Mouse (Mus musculus): ENCODE data around the gene Zfp710. TPM values are rescaled to one million over a fixed set of nuclear protein-coding genes. Genes with fewer than 3 reads are reported as not detected.

Zfp710 gene
- polyA plus RNA-seq, 1 experiment = 19.5 TPM

- DNase-seq (ENCODE audit: extremely low spot score in 1 of 2, low spot score in 1 of 2) = no peak
Measured at GRCm38 (mm10) chr7:80075946-80076583, 51.5 kb downstream of the Zfp710 start.

- no peak for DNase-seq (ENCODE audit: extremely low spot score in 1 of 2, low spot score in 1 of 2)
Measured at GRCm38 (mm10) chr7:80076961-80077716, 52.5 kb downstream of the Zfp710 start.

DNA sequence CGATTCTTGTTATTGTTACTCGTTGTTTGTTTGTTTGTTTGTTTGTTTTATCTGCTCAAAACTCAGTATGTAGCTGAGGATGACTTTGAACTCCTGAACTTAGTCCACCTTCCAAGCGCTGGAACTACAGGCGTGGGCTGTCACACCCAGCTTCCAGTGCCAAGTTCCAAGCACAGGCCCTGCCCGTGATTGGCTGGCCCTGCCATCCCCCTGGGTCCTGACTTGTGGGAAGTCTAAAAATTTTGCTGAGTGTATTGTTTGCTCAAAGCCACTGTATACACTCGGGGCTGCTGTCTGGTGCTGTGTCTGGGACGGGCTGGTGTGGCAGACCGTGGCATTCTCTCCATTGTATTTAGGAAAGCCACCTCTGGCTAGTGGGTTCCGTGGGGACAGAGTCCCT lies 53.2 kb downstream of the Zfp710 start:
- no peak for DNase-seq (ENCODE audit: extremely low spot score in 1 of 2, low spot score in 1 of 2)

- peak; percentile 60 to 61 for DNase-seq (ENCODE audit: extremely low spot score in 1 of 2, low spot score in 1 of 2)
Measured at GRCm38 (mm10) chr7:80078792-80079301, 54.2 kb downstream of the Zfp710 start.

DNA sequence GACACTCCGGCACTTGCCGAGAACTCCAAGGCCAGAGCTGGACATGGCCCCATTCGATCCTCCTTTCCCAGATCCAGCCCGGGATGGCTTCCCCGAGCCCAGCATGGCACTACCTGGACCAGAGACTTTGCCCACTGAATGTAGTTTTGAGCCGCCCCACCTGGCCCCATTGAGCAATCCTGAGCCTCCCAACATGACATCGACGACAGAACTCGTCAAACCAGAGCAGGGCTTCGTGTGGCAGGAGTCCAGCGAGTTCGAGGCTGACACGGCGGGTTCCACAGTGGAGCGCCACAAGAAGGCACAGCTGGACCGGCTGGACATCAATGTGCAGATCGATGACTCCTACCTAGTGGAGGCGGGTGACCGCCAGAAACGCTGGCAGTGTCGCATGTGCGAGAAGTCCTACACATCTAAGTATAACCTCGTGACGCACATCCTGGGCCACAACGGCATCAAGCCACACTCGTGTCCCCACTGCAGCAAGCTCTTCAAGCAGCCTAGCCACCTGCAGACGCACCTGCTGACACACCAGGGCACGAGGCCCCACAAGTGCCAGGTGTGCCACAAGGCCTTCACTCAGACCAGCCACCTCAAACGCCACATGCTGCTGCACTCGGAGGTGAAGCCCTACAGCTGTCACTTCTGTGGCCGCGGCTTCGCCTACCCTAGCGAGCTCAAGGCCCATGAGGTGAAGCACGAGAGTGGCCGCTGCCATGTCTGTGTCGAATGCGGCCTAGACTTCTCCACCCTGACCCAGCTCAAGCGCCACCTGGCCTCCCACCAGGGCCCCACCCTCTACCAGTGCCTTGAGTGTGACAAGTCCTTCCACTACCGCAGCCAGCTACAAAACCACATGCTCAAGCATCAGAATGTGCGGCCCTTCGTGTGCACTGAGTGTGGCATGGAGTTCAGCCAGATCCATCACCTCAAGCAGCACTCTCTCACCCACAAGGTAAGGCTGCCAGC lies 57.3 kb downstream of the Zfp710 start:
- DNase-seq (ENCODE audit: extremely low spot score in 1 of 2, low spot score in 1 of 2) = no peak

- peak in 1 of 2 experiments; percentile 61 for DNase-seq (ENCODE audit: extremely low spot score in 1 of 2, low spot score in 1 of 2)
Measured at GRCm38 (mm10) chr7:80084484-80084931, 59.9 kb downstream of the Zfp710 start.

GRCm38 (mm10) chr7:80085970-80086715 lies 61.5 kb downstream of the Zfp710 start:
- no peak for DNase-seq (ENCODE audit: extremely low spot score in 1 of 2, low spot score in 1 of 2)

DNA sequence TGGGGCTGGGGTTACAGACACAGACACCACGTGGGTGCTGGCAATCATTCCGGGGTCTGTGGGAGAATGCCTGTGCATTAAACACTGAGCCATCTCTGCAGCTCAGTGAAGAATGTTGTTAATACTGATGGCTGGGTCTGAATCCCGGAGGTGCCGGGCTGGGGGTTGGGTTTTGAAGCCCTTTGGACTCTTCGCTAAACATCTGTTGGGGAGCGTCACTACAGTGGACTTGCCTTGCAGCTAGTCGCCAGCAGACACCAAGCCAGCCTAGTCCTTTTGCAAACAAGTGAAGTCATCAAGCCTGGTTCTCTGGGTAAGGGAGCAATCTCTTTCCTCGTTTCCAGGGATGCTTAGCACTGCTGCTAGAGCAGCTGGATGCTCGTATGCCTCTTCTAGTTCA lies 63.6 kb downstream of the Zfp710 start:
- no peak for DNase-seq (ENCODE audit: extremely low spot score in 1 of 2, low spot score in 1 of 2)

DNA sequence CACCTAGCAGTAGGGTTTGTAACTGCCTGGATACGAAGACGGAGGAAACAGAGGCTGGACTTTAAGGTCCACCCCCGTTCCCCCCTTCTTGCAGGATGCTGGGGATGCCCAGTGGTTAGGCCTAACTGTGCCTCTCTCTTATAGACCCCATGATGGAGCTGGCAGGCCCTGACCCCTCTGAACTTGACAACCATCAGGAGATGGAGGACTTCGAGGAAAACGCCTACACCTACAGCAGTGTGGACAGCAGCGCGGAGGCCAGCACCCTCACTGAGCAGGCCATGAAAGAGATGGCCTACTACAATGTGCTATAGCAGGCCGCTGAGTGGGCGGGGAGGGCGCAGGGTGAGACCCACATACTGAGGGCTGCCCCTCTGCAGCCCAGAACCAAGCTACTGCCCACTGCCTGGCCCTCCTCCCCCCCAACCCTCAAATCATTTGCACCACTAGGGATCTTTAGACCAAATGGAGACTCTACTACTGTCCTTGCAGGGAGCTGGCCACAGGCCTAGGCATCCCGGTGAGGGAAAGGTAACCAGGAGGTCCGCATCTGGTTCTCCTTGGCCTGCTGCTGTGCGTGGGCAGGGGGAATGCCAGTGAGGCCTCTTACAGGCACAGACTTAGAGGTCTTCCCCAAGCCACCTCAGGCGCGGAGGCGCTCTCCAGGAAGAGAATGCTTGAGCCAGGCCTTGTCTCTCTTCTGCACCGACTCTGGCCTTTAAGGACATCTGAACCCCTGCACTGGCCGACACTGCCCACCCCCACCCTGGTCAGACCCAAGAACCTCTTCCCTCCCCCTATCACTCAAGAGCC lies 65.8 kb downstream of the Zfp710 start:
- no peak for DNase-seq (ENCODE audit: extremely low spot score in 1 of 2, low spot score in 1 of 2)

DNA sequence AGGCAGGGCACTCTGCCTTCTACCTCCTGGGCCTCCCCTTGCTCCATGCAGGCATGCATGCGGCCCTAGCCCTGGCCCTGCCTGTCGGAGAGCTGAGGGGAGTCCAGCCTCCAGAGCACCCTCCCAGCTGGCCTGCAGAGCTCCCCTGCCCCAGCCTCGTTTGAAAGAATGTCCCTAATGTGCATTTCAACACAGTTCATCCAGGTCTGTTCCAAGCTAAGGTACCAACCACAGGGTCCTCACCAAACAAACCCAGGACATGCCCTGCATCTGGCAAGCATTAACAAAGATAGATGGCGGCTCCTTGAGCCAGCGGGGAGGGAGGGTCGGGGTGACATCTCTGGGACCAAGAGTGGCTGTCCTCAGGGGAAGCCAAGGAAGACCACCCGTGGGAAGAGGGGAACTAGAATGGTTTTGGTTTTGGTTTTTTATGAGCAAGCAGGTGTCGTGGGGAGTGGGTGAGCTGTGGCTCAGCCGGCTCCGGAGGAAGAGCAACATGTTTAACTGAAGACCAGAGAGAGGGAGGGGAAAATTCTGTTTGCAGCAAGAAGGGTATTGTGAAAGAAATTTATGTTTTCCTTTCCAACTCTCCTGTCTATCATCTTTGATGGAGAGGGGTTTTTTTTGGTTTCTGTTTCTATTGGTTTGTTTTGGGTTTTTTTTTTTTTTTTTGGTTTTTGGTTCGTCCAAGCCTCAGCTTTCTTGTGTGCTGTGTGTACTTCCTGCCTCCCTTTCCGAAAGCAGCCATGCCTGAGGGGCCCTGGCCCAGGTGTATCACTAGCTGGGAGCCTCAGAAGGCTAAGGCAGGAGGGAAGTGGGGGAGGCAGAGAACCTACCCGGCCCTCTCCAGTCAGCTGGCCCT lies 66.6 kb downstream of the Zfp710 start:
- no peak for DNase-seq (ENCODE audit: extremely low spot score in 1 of 2, low spot score in 1 of 2)

DNA sequence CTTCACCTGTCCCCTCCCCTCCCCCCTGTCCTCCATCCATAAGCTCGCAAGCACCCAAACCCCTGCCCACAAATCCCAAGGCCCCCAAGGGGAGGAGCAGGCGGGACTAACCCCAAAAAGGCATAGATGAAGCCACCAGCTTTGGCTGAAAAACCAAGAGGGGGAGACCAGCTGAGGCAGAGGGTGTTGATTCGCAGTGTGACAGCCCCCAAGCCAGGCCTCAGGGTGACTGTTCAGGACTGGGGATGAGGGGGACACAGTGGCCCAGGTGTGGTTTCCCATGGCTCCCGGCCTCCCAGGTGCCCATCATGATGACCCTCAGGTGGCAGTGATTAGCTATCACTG lies 67.2 kb downstream of the Zfp710 start:
- no peak for DNase-seq (ENCODE audit: extremely low spot score in 1 of 2, low spot score in 1 of 2)

GRCm38 (mm10) chr7:80092351-80093046 lies 67.9 kb downstream of the Zfp710 start:
- DNase-seq (ENCODE audit: extremely low spot score in 1 of 2, low spot score in 1 of 2) = peak; percentile 77 to 86

GRCm38 (mm10) chr7:80094481-80094880 lies 69.9 kb downstream of the Zfp710 start:
- no peak for DNase-seq (ENCODE audit: extremely low spot score in 1 of 2, low spot score in 1 of 2)

- DNase-seq (ENCODE audit: extremely low spot score in 1 of 2, low spot score in 1 of 2) = no peak
Measured at GRCm38 (mm10) chr7:80095598-80096309, 71.1 kb downstream of the Zfp710 start.

GRCm38 (mm10) chr7:80098389-80098976 lies 73.9 kb downstream of the Zfp710 start:
- no peak for DNase-seq (ENCODE audit: extremely low spot score in 1 of 2, low spot score in 1 of 2)

DNA sequence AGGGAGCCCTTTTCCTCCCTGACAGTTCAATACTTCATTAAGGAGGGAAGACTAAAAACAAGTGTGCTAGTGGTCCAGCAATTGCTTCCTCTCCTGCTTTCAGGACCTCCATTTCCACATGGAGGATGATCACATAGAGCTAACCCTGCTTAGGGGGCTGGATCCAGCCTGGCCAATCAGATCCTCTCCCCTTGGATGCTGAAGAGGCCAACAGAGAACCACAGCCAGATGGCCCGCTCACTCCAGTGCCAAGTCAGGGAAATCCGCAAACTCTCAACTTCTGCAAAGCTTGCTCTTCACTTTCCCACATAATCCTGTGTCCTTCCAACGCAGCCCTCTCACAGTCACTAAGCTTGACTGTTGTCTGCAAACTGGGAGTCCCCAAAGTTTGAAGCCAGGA lies 78.7 kb downstream of the Zfp710 start:
- no peak for DNase-seq (ENCODE audit: extremely low spot score in 1 of 2, low spot score in 1 of 2)

Data from frontal cortex, adult 2 months (tissue).